Mouse (Mus musculus): ENCODE measurements around the gene Dync1h1. TPM values are rescaled to one million over a fixed set of nuclear protein-coding genes. Genes with fewer than 3 reads are reported as not detected.

Gene Dync1h1
- total RNA-seq, 2 experiments from 2014 or later = 56.6 to 74.1 TPM

- ATAC-seq (replicated peaks; ENCODE audit: low FRiP score, low TSS enrichment, poor library complexity, severe bottlenecking) = no peak
Observed at GRCm38 (mm10) chr12:110713784-110714183, 112.5 kb downstream of the Dync1h1 start.

- no peak for ATAC-seq (replicated peaks; ENCODE audit: low FRiP score, low TSS enrichment, poor library complexity, severe bottlenecking)
Observed at GRCm38 (mm10) chr12:110714215-110714614, 113.0 kb downstream of the Dync1h1 start.

GRCm38 (mm10) chr12:110716004-110716403 lies 114.8 kb downstream of the Dync1h1 start:
- no peak for ATAC-seq (replicated peaks; ENCODE audit: low FRiP score, low TSS enrichment, poor library complexity, severe bottlenecking)

Other genes starting within 250 kb of the Dync1h1 start
- gene Ppp2r5c, start 154.3 kb upstream of the Dync1h1 start, total RNA-seq (2014; fragmentation: Nextera tagmentation) = 99.2 and 117 TPM in 2 replicates
- 223 and 234 TPM in 2 replicates for gene Ppp2r5c, start 154.3 kb upstream of the Dync1h1 start, total RNA-seq (2017)
- gene 1700001K19Rik, start 81.2 kb downstream of the Dync1h1 start, total RNA-seq (2014; fragmentation: Nextera tagmentation) = not detected in 2 replicates
- not detected in 2 replicates for gene 1700001K19Rik, start 81.2 kb downstream of the Dync1h1 start, total RNA-seq (2017)
- 1,358 and 1,376 TPM in 2 replicates for gene Hsp90aa1, start 101.3 kb downstream of the Dync1h1 start, total RNA-seq (2014; fragmentation: Nextera tagmentation)
- gene Hsp90aa1, start 101.3 kb downstream of the Dync1h1 start, total RNA-seq (2017) = 3,639 and 4,695 TPM in 2 replicates
- gene Wdr20, start 136.5 kb downstream of the Dync1h1 start, total RNA-seq (2014; fragmentation: Nextera tagmentation) = 19.0 and 42.1 TPM in 2 replicates
- gene Wdr20, start 136.5 kb downstream of the Dync1h1 start, total RNA-seq (2017) = 29.1 and 29.5 TPM in 2 replicates
- 0.42 and 0.67 TPM in 2 replicates for gene Mok, start 239.5 kb downstream of the Dync1h1 start, total RNA-seq (2014; fragmentation: Nextera tagmentation)
- gene Mok, start 239.5 kb downstream of the Dync1h1 start, total RNA-seq (2017) = 0.05 TPM in 1 of 2 replicates, not detected in the other
- gene Zfp839, start 248.8 kb downstream of the Dync1h1 start, total RNA-seq (2014; fragmentation: Nextera tagmentation) = 5.9 and 6.6 TPM in 2 replicates
- gene Zfp839, start 248.8 kb downstream of the Dync1h1 start, total RNA-seq (2017) = 3.8 and 5.4 TPM in 2 replicates

All from megakaryocyte-erythroid progenitor cell, adult 5-6 weeks (primary cell).